Mouse (Mus musculus) kidney, adult 2 months (tissue): ENCODE measurements around the gene Grpel1. TPM values are rescaled to one million over a fixed set of nuclear protein-coding genes. Genes with fewer than 3 reads are reported as not detected.

Experiments used
- DNase-seq: peaks from one replicate; pipeline ENCODE4 v3.0.0; 2021
- H3K27ac ChIP-seq: fragments of 200-500 bp; 2 replicates; pipeline ENCODE4 v1.5.1; 2012; ENCODE audit warnings: low read depth, low read length, control low read depth, inconsistent platforms; ENCODE audit not compliant: insufficient read depth
- H3K27me3 ChIP-seq: fragments of 200-500 bp; replicated peaks from 2 replicates; pipeline ENCODE4 v1.6.1; 2012; ENCODE audit warnings: mild to moderate bottlenecking, moderate library complexity, low read length, inconsistent platforms; ENCODE audit not compliant: control insufficient read depth, insufficient read depth
- H3K36me3 ChIP-seq: fragments of 200-500 bp; 2 replicates; pipeline ENCODE4 v1.6.1; 2012; ENCODE audit warnings: mild to moderate bottlenecking, moderate library complexity, low read length, inconsistent platforms; ENCODE audit not compliant: control insufficient read depth, insufficient read depth
- H3K4me1 ChIP-seq: fragments of 200-500 bp; 2 replicates; pipeline ENCODE4 v1.6.1; 2011; ENCODE audit warnings: low read length; ENCODE audit not compliant: control insufficient read depth, insufficient read depth
- H3K4me3 ChIP-seq: fragments of 200-500 bp; 2 replicates; pipeline ENCODE4 v1.5.1; 2011; ENCODE audit warnings: mild to moderate bottlenecking, low read depth, low read length, control low read depth; ENCODE audit not compliant: insufficient read depth
- CTCF ChIP-seq: fragments of 200-500 bp; conservative IDR thresholded peaks from 2 replicates; pipeline ENCODE4 v1.5.1; 2011; ENCODE audit warnings: low read depth, mild to moderate bottlenecking, control low read depth, low read length, moderate library complexity, mixed read lengths; ENCODE audit not compliant: insufficient read depth, insufficient read length
- POLR2A ChIP-seq: fragments of 200-500 bp; IDR thresholded peaks from one replicate; pipeline ENCODE4 v1.6.1; 2011; ENCODE audit warnings: low read depth, low read length, control low read depth
- WGBS: fragments of 180-500 bp; shearing (Covaris S2); methylation state at CpG from one replicate; pipeline ENCODE4 v1.1.7; 2018; 5-methylcytosine and 5-hydroxymethylcytosine counted together
- polyA plus RNA-seq: library from polyadenylated mRNA; depleted of rRNA; stranded (reverse); fragments of >200 nt; gene quantifications from 2 replicates; pipeline ENCODE4 v1.2.3, GENCODE M21; 2012

Gene Grpel1
- polyA plus RNA-seq, 1 experiment = 38.4 TPM

GRCm38 (mm10) chr5:36484171-36484990 is 19.6 kb downstream of the Grpel1 start, which contains the start of the genes Tada2b and Ccdc96:
Tada2b (minus strand) TSS chr5:36484285.
Ccdc96 (plus strand) TSS chr5:36484588.
- Histone ChIP-seq H3K4me3 (peak within 1 kb of the TSS; percentile 93), H3K4me1 (peaks cover 30% of the 10 kb centered on the region), H3K27ac (peak within 1 kb of the TSS; percentile 61), H3K27me3 (no peaks in the 10 kb centered on the region), H3K36me3 (no peaks in the 10 kb centered on the region)
- peak; percentile 99 for DNase-seq
- TF ChIP-seq POLR2A (no peak), CTCF (peak; percentile 38; the same call in 1 of the 2 replicates)
- WGBS = 8% methylated on average over 96 of the region's 97 CpGs

DNA sequence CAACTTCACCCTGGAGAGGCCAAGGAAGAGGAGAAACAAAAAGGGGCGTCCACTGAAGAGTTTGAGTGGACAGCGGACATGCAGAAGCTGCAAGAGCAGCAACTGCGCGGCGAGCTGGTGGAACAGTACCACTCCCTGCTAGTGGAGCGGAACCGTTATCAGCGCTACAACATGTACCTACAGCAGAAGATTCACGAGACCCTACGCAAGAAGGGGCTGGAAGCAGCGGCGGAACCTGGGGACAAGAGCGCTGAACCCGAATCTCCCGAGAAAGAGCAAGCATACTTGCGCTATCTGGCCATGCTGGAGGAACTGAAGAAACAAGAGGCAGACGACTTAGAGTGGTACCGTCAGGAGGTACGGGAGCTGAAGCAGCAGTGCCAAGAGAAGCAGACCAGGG is 20.5 kb downstream of the Grpel1 start:
- no peak overlapping the region for H3K4me3 ChIP-seq
- 37% methylated on average over 19 of the region's 19 CpGs for WGBS

GRCm38 (mm10) chr5:36489225-36489624 is 24.4 kb downstream of the Grpel1 start:
- no peak overlapping the region for H3K27ac ChIP-seq
- no peak overlapping the region for H3K4me3 ChIP-seq
- no peaks in the 10 kb centered on the region for H3K27me3 ChIP-seq
- H3K36me3 ChIP-seq = no peaks in the 10 kb centered on the region
- H3K4me1 ChIP-seq = peaks cover 5% of the 10 kb centered on the region; the same call in 1 of the 2 replicates
- DNase-seq = peak; percentile 57
- WGBS = 37% methylated on average over 2 of the region's 2 CpGs
- TF ChIP-seq POLR2A (no peak), CTCF (peak; percentile 80)

More for the DNA sequence above, 20.5 kb downstream of the Grpel1 start:
- Histone ChIP-seq H3K27ac (no peak overlapping the region), H3K27me3 (no peaks in the 10 kb centered on the region), H3K4me1 (peaks cover 20% of the 10 kb centered on the region), H3K36me3 (no peaks in the 10 kb centered on the region)
- DNase-seq = no peak
- no peak for TF ChIP-seq POLR2A
- no peak for TF ChIP-seq CTCF

- Histone ChIP-seq H3K36me3 (no peaks in the 10 kb centered on the region; the same call in 1 of the 2 replicates), H3K4me3 (no peak overlapping the region), H3K27me3 (no peaks in the 10 kb centered on the region), H3K4me1 (no peaks in the 10 kb centered on the region), H3K27ac (no peak overlapping the region)
- 80% methylated on average over 6 of the region's 6 CpGs for WGBS
- no peak for DNase-seq
- TF ChIP-seq CTCF (no peak), POLR2A (no peak)
Observed at GRCm38 (mm10) chr5:36493919-36494318, 29.1 kb downstream of the Grpel1 start.

DNA sequence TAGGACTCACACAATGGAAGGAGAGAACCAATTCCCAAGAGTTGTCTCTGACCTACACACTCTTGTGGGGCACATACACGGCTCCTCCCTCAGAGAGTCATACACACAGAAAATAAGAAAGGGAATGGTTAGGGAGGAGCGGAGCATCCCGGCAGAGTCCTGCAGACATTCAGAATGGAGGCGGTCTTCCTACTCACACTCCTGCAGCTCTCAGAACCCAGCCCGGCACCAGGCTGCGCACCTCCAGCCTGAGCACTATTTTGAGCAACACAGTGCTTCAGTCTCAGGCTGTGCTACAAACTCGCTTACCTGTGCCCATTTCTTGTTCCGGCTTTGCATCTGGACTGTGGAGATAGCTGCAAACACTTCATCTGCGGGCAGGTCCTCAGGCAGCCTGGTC is 29.9 kb downstream of the Grpel1 start:
- H3K27me3 ChIP-seq = no peaks in the 10 kb centered on the region
- H3K4me3 ChIP-seq = no peak overlapping the region
- no peak for DNase-seq
- TF ChIP-seq CTCF (no peak), POLR2A (no peak)
- 96% methylated on average over 9 of the region's 9 CpGs for WGBS
- H3K36me3 ChIP-seq = no peaks in the 10 kb centered on the region; the same call in 1 of the 2 replicates
- no peak overlapping the region for H3K27ac ChIP-seq
- H3K4me1 ChIP-seq = no peaks in the 10 kb centered on the region

- no peak for DNase-seq
- no peak for TF ChIP-seq POLR2A
- no peak for TF ChIP-seq CTCF
- no peak overlapping the region for H3K4me3 ChIP-seq
- H3K27ac ChIP-seq = no peak overlapping the region
- H3K4me1 ChIP-seq = peaks cover 9% of the 10 kb centered on the region; the same call in 1 of the 2 replicates
- peaks cover 7% of the 10 kb centered on the region; the same call in 1 of the 2 replicates for H3K36me3 ChIP-seq
- no peaks in the 10 kb centered on the region for H3K27me3 ChIP-seq
- WGBS = 80% methylated on average over 7 of the region's 7 CpGs
Observed at GRCm38 (mm10) chr5:36505235-36505634, 40.4 kb downstream of the Grpel1 start.

GRCm38 (mm10) chr5:36505643-36506042 is 40.8 kb downstream of the Grpel1 start:
- 74% methylated on average over 5 of the region's 5 CpGs for WGBS
- peaks cover 9% of the 10 kb centered on the region; the same call in 1 of the 2 replicates for H3K4me1 ChIP-seq
- no peak for DNase-seq
- no peaks in the 10 kb centered on the region for H3K27me3 ChIP-seq
- no peak for TF ChIP-seq CTCF
- no peak for TF ChIP-seq POLR2A
- no peak overlapping the region for H3K4me3 ChIP-seq
- H3K27ac ChIP-seq = no peak overlapping the region
- peaks cover 7% of the 10 kb centered on the region; the same call in 1 of the 2 replicates for H3K36me3 ChIP-seq
